Mouse (Mus musculus) bone marrow, adult 2 months (tissue): ENCODE data around the gene Rpl15.

ENCODE experiments used
- CTCF ChIP-seq: fragments of 200-500 bp; IDR thresholded peaks from 2 replicates; pipeline ENCODE4 v1.5.1; 2011; ENCODE audit warnings: low read length, control low read depth; ENCODE audit not compliant: control insufficient read depth, insufficient read depth
- POLR2A ChIP-seq: fragments of 200-500 bp; IDR thresholded peaks from 2 replicates; pipeline ENCODE4 v1.6.1; 2011; ENCODE audit warnings: low read depth, mild to moderate bottlenecking, control low read depth, low read length, borderline replicate concordance; ENCODE audit not compliant: control insufficient read depth

GRCm38 (mm10) chr14:18285476-18285875, 14.3 kb upstream of the Rpl15 start:
- TF ChIP-seq POLR2A (no peak), CTCF (no peak)
